Mouse (Mus musculus) gastrocnemius, postnatal 10 days (tissue): Measurements from ENCODE around the gene Syt16. TPM values are rescaled to one million over a fixed set of nuclear protein-coding genes. Genes with fewer than 3 reads are reported as not detected.

Experiments used
- DNase-seq: peaks from one replicate; pipeline ENCODE4 v3.0.0; 2021; ENCODE audit warnings: mixed read lengths
- total RNA-seq, 2 experiments: library from RNA; stranded (reverse); gene quantifications; 2 replicates each; pipeline ENCODE4 v1.2.3; 2021

Gene Syt16
- total RNA-seq, 2 experiments from 2014 or later: 0.09 to 0.16 TPM

DNA sequence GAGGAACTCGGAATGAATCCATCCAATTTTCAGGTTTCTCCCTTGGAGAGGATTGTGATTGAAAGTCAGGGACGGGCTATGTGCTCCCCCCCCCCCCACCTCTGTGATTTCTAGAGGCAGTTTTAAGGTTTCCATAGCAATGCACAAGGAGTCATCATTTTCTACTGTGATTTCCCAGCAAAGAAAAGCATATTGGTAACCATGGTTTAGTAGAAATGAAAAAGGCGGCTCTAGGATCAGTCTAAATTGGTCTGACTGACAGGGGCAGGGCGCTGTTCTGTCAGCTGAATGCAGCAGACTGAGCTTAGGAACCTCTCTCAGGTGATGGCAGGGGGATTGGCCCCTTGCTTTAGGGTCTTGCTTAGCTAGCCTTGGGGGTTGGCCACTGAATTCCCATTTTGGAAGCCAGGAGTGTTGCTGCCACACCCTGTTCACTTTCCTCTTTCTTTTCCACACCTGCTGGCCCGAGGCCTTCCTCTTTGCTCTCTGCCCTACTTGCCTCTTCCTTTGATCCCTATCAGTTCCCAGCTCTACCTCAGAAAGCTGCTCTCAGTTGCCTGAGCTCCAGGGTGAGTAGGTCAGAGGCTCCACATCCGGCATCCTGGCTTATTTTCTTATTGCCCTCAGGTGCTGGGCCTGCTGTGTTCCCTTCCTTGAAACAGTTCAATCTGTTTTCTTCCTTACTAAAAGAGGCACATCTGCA, 108.5 kb downstream of the Syt16 start:
- no peak for DNase-seq

DNA sequence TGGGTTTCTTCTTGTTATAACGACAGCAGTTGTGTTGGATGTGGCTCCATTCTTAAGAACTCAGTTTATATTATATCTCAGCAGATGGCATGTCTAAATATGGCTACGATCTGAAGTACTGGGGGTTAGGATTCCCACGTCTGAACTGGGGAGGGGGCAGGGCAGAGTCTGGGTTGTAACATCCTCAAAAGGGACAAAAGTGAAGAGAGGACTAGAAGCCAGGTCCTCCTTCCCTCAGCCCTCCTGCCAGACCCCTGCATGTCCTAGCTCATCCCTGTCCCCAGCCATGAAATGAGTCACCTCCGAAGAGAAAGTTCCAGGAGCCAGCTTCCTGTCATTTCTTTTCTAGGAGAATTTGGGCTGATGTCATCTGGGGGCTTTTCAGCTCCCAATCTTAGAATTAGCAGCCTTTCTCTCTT, 111.2 kb downstream of the Syt16 start:
- no peak for DNase-seq

DNA sequence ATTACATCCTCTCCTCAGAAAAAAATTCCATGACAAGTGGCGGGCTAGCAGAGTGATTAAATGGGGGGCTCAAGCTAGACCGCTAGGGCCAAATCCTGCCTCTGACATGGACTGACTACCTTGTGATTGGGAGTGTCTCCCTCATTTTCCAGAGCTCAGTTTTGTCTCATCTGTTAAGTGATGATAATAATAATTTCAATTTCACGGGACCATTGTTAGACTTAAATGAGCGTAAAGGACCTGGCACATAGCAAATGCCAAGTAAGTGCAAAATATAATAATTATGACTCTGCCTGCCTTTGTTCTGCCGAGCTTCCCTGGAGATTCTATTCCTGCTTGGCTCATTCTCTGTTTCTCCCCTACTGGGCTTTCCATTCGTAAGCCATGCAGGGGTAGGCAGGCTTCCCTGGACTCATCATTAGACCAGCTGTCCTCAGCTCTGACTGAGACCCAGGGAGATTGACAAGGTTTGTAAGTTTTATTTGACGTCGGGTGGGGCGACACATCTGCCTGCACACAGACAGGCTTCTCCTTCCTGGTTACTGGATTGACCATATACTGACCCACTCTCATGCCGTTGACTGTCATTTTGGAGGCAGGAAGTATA, 112.1 kb downstream of the Syt16 start:
- no peak for DNase-seq

DNA sequence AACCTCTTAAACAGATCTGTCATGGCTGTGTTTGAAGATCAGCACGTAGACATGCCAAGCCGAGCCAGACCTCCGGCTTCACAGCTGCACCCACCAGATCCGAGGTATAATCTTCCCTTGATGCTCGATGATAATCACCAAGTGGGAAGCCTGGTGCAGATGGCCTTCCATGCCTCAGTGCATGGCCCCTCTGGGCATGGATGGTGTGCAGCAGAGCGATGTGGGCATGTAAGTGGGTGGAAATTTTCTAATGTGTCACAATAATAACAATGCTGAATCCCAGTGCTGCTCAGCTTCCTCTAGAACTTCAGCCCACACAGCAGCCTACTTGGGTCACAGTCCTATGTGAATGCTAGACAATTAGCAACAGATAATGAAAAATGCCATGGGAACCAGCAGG, 119.4 kb downstream of the Syt16 start:
- DNase-seq: no peak

DNA sequence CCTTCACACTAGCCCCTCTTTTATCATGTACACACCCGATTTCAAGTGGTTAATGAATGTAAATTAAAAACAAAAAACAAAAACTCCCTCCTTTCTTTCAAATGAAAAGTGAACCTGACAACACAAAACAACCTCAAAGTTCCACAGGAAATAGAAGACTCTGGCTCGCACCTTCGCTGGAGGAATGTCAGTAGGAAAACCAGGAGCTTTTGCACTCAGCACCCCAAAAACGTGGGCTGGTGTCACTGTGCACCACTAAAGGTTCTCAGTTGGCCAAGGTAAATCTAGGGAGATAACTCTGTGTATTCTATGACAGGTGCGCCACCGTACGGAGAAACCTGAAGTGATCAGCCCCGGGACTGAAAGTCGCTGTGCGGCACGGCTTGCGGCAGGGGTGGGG, 128.3 kb downstream of the Syt16 start:
- no peak for DNase-seq

DNA sequence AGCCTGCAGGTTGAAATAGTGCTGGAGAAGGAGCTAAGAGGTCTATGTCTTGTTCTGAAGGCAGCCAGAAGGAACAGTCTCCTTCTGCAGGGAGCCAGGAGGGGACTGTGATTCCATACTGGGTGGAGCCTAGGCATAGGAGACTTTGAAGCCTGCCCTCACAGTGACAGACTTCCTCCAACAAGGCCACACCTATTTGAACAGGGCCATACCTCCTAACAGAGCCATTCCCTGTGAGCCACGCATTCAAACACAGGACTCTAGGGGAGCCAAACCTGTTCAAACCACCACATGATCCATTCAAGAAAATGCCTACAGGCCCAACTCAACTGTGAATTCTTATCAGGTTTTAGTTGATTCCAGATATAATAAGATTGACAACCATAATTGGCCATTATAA, 130.8 kb downstream of the Syt16 start:
- DNase-seq: no peak

DNA sequence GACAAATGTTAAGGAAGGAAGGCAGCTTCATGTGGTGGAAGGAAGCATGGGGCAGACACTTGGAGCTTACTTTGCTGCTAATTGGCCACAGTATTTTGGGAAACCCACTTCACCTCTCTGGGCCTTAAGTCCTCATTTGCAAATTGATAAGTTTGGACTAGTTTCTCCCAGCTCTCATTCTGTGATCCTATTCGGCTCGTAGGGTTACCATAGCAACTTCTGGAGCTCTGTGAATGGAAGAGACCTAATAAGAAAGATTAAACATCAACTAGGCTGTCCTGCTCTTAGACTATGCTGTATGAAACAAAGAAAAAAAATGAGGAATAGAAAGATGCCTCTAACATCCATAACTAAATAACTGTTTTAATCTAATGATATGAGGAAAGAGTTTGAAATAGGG, 134.3 kb downstream of the Syt16 start:
- DNase-seq: no peak

DNA sequence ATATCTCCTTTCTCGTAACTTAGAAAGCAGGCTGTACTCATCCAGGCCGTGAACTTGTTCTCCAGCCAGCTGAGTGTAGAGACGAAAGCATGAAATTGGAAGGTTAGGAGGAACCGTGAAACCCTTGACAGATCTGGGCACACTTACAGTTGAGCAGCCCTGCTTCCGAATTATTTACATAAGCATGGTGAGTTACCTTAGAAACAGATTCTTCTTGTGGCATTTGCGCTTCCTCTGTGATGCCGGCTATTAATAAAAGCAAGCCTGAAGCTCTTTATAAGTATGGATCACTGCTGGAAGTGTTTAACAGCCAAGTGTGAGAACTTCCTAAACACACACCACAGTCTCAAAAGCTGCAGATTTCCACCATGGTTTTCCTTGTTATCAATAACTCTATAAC, 144.7 kb downstream of the Syt16 start:
- no peak for DNase-seq

DNA sequence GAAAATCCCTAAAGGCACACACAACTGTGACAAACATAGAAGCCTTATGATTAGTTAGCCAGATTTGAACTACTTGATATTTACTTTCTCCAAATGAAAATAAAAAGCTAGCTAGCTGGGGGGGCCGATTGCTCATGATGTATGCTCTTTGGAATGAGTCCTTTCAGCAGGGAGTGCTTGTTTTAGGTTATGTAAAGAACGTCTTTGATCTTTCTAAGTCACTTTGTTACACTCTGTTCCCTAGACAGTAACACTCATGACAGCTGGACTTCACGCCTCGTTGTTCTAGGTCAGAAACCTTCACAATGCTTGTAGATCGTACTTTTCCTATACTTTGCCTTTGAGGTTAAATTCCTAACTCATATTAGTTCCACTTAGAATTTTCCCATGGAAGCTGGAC, 146.9 kb downstream of the Syt16 start:
- no peak for DNase-seq

DNA sequence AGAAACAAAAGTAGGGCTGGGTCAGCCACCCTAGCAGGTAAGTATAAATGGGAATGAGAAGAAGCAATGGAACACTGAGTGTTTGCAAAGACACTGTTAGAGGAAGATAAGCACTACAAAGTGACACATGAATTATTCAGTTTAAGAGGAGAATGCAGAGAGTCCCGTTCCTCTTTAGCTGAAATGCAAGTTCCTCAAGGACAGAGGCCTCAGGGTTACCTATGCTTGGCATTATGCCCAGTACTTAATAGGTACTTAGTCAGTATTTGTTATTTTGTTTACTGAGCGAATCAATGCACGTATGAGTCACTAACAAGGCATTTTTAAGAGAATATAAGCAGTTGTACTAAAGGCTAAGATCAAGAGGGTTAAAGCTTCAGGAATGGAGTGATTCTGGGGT, 163.3 kb downstream of the Syt16 start:
- DNase-seq: no peak

DNA sequence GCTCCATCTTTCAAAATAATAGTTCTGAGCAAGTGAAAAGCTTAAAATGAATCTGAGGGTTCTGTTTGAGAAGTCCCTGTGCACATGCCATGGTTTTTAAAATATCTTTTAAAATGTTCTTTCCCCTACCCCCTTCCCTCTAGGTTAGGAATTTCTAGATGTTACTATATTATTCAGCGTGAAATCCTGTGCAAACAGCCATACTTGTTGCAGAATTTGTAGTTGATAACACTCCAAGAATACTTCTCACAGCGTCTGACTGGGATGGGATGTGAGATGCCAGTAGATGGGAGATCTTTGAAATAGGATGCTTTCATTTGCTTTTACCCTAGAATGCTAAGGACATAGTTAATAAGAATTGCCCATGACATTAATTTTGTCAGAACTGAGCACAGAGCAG, 165.6 kb downstream of the Syt16 start:
- no peak for DNase-seq

DNA sequence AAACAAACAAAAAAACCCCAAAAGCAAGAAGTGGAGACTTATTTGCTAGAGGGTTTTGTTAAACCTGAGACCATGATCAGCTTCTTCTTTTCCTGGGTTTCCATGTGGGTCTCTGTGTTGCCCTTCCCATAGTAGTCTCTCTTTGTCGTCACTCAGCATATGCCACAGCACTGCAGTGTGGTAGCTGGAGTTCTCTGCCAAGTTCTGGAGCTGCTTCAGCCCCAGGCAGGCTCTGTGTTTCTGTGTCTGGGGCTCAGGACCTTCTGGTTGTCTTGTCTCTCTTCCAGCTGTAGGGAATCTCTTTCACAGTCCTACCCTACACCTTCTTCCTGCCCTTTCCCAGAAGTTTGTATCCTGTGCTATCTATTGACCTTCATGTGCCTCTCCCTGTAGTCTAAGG, 173.8 kb downstream of the Syt16 start:
- DNase-seq: no peak

DNA sequence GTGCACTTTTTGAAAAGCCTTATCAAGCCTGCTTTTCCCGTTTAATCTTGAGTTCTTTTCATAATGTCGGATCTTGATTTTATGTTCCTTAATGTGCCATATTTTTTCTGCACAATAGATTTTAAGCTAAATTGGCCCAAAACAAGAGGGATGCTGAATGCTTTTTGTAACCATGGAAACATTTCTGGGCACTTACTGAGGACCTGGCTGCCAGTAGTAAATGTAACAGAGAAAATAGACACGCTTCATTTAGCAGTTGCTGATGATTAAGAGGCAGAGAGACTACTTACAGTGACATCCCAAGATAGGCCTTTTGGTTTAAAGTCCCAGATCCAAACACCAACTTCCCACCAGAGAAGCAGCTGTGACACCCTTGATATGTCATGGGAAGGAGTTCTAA, 176.4 kb downstream of the Syt16 start:
- DNase-seq: no peak

DNA sequence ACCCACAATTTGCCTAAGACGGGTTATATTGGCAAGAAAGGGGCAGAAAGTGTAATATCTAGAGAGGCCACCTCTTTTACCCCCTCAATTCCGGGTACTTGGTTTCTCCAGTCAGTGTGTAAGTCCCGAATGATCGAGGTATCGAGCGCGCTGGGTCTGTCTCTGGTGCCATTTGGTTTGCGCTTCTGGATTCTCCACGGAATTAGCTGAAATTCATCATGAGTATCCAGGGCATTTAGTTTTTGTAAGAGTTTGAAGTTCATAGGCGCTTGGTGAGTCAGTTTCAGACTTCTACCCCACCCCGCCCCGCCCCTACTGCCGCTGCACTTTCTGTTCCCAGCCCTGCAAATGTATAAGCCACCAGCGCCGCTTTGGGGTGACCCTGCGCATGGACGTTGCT, 187.1 kb downstream of the Syt16 start:
- no peak for DNase-seq

DNA sequence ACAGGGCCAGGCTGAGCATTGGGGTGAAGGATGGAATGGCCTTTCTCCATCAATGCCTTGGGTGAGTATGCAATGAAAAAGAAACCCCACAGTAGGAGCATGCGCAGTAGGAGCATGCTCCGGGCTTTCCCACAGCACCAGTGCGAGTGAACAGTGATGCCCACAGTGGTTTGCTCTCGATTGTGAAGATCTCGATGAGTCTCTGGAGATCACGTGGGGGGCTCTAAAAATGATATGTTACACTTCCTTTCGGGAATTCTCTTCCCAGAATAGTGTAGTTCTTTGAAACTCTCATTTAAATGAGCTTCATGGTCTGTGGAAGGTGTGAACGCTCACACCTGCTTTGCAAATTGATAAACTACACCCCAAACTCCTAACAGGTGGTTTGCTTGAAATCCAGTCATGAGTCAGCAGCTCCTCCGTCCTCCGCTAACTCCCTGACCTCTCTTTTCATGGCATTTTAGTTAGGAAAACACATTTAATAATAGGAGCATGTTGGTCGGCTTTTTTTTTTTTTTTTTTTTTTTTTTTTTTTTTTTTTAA, 190.9 kb downstream of the Syt16 start:
- no peak for DNase-seq

DNA sequence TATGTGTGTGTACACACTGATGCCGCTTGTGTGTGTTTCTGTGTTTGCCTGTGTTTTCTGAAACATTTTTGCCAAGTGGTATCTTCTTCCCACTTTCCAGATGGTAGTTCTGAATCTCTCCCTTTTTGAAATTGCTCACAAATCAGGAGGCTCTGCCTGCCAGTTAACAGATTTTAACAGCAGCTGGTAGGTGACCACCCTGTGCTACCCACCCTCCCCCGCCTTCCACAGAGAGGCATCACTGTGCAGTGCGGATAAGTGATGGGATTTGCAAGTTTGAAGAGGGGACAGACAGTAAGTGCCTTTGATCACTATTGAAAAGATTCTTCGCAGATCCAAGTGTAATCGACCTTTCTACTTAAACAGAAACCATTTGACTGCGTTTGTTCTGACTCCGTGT, 191.4 kb downstream of the Syt16 start:
- no peak for DNase-seq

DNA sequence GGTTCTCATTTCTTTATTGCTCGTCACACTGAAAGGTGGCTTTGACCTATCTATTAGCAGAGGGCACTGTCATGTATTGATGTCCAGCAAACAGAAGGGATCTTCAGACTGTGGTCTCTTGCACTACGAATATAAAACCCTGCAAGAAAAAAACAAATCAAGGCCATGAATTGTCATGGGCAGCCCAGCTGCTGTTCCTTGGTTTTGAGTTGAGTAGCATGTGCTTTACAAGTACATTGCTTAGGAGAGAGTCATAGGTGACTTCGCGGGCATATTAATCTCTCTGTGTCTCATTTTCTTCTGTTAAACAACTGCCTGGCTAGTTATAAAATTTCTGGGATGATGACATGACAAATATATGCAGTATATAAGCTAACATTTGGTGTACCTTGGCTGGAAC, 192.4 kb downstream of the Syt16 start:
- DNase-seq: no peak

DNA sequence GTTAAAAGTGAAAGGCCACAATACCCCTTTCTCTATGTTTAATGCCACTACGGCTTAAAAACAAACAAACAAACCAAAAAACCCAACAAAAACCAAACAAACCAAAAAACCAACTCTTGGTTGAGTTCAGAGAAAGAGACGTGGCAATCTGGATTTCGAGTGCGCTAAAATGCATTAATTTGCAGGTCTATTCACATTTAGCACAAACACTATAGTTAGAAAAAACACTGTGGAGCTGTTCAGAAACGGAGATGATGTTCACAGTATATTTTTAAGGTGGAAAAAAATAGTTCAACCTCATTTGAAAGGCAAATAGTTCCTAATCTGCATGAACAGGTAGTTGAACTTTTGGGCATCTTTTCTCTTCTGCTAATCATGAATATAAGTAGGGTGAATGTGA, 192.8 kb downstream of the Syt16 start:
- DNase-seq: no peak

DNA sequence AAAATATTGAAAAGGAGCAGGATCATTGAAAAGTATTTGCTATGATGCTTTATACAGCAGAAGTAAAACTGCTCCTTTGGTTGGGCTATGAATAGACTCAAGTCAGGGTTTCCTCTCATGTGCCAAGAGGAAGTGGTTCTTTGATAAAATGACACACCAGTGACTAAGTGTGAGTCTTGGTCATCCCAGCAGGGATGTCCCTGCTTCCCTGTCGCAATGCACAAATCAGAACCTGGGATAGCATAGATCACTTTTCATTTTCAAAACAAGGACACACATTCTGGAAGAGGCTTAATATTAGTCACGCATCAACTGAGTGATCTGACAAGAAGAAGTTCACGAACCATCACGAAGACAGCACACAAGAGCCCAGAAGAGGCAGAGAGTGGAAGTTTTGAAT, 195.1 kb downstream of the Syt16 start:
- no peak for DNase-seq

DNA sequence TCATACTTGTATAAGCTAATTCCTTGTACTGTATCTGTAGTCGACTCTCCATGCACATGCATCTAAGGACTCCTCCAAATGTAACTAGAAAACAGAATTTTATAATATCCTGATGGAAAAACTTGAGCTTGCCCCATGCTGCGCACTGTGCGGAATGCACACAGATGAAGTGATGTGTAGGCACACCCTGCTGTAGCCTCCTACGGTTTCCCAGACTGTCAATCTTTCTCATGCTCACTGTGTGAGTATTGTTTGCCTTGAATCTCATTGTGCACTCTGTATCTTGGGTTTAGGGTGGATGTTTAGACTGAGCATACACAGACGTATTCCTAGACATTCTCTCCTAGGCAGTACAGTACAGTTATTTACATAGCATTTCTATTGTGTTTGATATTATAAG, 203.9 kb downstream of the Syt16 start:
- no peak for DNase-seq

DNA sequence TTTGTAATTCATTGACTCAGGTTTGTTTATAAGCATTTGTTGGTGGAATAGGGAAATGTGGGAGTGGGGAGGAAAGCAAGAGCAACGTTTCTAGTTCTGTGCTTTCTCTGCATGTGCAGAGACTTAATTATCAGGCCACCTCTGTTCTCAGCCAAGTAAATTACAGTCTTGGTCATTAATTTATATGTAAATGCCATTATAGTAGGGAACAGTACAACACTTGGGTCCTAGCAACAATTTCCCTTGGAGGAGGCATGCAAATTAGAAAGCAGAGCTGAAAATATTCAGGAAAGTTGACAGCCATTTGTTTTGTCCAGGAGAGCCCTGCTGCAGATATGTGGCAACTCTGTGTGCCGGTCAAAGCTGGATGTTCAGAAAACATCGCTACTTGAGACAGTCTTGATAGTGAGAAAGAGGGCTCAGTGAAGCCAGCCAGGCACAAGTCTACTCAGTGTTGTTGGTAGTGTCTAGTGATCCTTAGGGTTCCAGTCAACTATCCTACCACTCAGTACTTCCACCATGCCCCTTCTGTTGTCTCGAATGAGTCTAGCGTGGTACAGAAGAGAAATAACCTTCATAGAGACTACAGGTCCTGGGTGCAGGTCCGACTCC, 205.1 kb downstream of the Syt16 start:
- DNase-seq: no peak

DNA sequence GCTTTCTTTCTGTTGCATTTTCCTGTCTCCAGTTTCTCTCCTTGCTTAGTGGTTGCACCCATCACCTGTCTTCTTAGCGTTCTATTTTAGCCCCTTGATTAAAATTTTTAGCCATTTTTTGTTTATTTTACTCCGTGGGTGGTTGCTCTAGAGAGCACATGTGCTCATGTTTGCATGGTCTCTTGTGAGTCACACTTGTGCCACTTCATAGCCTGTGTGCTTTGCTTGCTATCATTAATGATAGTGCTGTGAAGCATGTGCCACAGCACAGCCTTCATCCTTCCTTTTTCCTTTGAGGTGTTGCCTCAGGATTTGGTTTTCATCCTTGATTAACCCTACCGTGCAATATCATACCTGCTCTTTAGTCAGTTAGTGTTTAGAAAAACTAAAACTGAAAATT, 214.7 kb downstream of the Syt16 start:
- no peak for DNase-seq

DNA sequence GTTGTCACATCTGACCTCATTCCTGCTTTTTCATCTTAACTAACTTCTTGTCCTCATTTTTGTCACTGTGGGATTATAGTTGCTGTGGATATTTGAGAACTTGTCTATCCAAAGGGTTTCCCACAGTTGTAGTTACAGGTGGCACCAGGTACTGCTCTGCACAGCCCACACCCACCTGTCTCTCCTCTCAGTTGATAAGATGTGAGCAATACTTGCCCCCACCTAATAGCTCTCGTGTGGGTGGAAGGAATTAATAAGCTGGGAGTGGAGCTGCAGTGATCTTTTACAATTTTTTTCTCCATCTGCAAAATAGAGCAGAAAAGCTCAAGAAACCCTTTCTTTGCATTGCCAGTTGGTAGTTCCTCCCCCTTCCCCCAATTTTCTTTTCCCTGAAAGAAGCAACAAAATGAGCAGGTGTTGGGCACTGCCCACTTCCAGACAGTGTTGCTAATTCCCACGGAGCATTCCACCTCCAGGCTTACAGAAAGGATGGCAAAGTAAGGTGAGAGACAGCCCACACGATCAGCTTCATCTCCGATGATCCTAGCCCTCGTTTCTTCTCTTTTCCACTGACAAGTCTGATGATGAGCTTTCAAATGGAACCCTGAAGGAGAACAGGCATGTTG, 218.8 kb downstream of the Syt16 start:
- DNase-seq: no peak
